Mouse (Mus musculus): ENCODE data around the gene Bfsp2. TPM values are rescaled to one million over a fixed set of nuclear protein-coding genes. Genes with fewer than 3 reads are reported as not detected.

Bfsp2 gene
- polyA plus RNA-seq, 1 experiment from 2014 or later, result 0.35 TPM

GRCm38 (mm10) chr9:103431718-103432117, 48.5 kb downstream of the Bfsp2 start:
- Histone ChIP-seq H3K9ac (ENCODE audit: low read depth, low read length) (no peak overlapping the region), H3K27ac (ENCODE audit: low read depth, low read length) (no peak overlapping the region), H3K36me3 (ENCODE audit: control insufficient read depth, insufficient read depth) (no peaks in the 10 kb centered on the region), H3K9me3 (ENCODE audit: control insufficient read depth) (no peaks in the 10 kb centered on the region), H3K4me2 (replicated peaks; ENCODE audit: low read depth) (no peak overlapping the region), H3K27me3 (replicated peaks; ENCODE audit: control insufficient read depth, insufficient read depth, low read length) (no peaks in the 10 kb centered on the region), H3K4me1 (replicated peaks; ENCODE audit: control insufficient read depth, insufficient read depth, low read length) (no peaks in the 10 kb centered on the region), H3K4me3 (ENCODE audit: low read depth, low read length) (no peak overlapping the region)
- no peak for ATAC-seq
- no peak for TF ChIP-seq CTCF (IDR thresholded peaks at IDR 0.05; ENCODE audit: low read depth)
- WGBS, result 78% methylated on average over 1 of the region's 1 CpGs

- no peaks in the 10 kb centered on the region for H3K9me3 ChIP-seq (ENCODE audit: control insufficient read depth)
- H3K4me1 ChIP-seq (replicated peaks; ENCODE audit: control insufficient read depth, insufficient read depth, low read length), result no peaks in the 10 kb centered on the region
- no peak overlapping the region for H3K4me3 ChIP-seq (ENCODE audit: low read depth, low read length)
- ATAC-seq, result no peak
- no peaks in the 10 kb centered on the region for H3K27me3 ChIP-seq (replicated peaks; ENCODE audit: control insufficient read depth, insufficient read depth, low read length)
- no peak for TF ChIP-seq CTCF (IDR thresholded peaks at IDR 0.05; ENCODE audit: low read depth)
- WGBS, result 81% methylated on average over 13 of the region's 13 CpGs
- H3K9ac ChIP-seq (ENCODE audit: low read depth, low read length), result no peak overlapping the region
- H3K36me3 ChIP-seq (ENCODE audit: control insufficient read depth, insufficient read depth), result no peaks in the 10 kb centered on the region
- H3K27ac ChIP-seq (ENCODE audit: low read depth, low read length), result no peak overlapping the region
- no peak overlapping the region for H3K4me2 ChIP-seq (replicated peaks; ENCODE audit: low read depth)
Measured at GRCm38 (mm10) chr9:103430431-103431220, 49.6 kb downstream of the Bfsp2 start.

- no peak overlapping the region for H3K4me2 ChIP-seq (replicated peaks; ENCODE audit: low read depth)
- no peak overlapping the region for H3K9ac ChIP-seq (ENCODE audit: low read depth, low read length)
- no peak for ATAC-seq
- 78% methylated on average over 11 of the region's 11 CpGs for WGBS
- no peaks in the 10 kb centered on the region for H3K36me3 ChIP-seq (ENCODE audit: control insufficient read depth, insufficient read depth)
- peak; percentile 6; the same call in 1 of the 2 replicates for TF ChIP-seq CTCF (IDR thresholded peaks at IDR 0.05; ENCODE audit: low read depth)
- H3K4me1 ChIP-seq (replicated peaks; ENCODE audit: control insufficient read depth, insufficient read depth, low read length), result no peaks in the 10 kb centered on the region
- no peaks in the 10 kb centered on the region for H3K27me3 ChIP-seq (replicated peaks; ENCODE audit: control insufficient read depth, insufficient read depth, low read length)
- H3K4me3 ChIP-seq (ENCODE audit: low read depth, low read length), result no peak overlapping the region
- no peaks in the 10 kb centered on the region for H3K9me3 ChIP-seq (ENCODE audit: control insufficient read depth)
- no peak overlapping the region for H3K27ac ChIP-seq (ENCODE audit: low read depth, low read length)
Measured at GRCm38 (mm10) chr9:103426425-103426824, 53.8 kb downstream of the Bfsp2 start.

GRCm38 (mm10) chr9:103424869-103425268, 55.4 kb downstream of the Bfsp2 start:
- no peak for ATAC-seq
- Histone ChIP-seq H3K4me2 (replicated peaks; ENCODE audit: low read depth) (no peak overlapping the region), H3K4me1 (replicated peaks; ENCODE audit: control insufficient read depth, insufficient read depth, low read length) (no peaks in the 10 kb centered on the region), H3K9ac (ENCODE audit: low read depth, low read length) (no peak overlapping the region), H3K27me3 (replicated peaks; ENCODE audit: control insufficient read depth, insufficient read depth, low read length) (no peaks in the 10 kb centered on the region), H3K36me3 (ENCODE audit: control insufficient read depth, insufficient read depth) (no peaks in the 10 kb centered on the region), H3K9me3 (ENCODE audit: control insufficient read depth) (no peaks in the 10 kb centered on the region), H3K4me3 (ENCODE audit: low read depth, low read length) (no peak overlapping the region), H3K27ac (ENCODE audit: low read depth, low read length) (no peak overlapping the region)
- no peak for TF ChIP-seq CTCF (IDR thresholded peaks at IDR 0.05; ENCODE audit: low read depth)
- 57% methylated on average over 11 of the region's 11 CpGs for WGBS

GRCm38 (mm10) chr9:103423951-103424350, 56.3 kb downstream of the Bfsp2 start:
- no peak overlapping the region for H3K27ac ChIP-seq (ENCODE audit: low read depth, low read length)
- no peak overlapping the region for H3K4me2 ChIP-seq (replicated peaks; ENCODE audit: low read depth)
- H3K36me3 ChIP-seq (ENCODE audit: control insufficient read depth, insufficient read depth), result no peaks in the 10 kb centered on the region
- H3K9me3 ChIP-seq (ENCODE audit: control insufficient read depth), result no peaks in the 10 kb centered on the region
- no peak for TF ChIP-seq CTCF (IDR thresholded peaks at IDR 0.05; ENCODE audit: low read depth)
- 80% methylated on average over 8 of the region's 8 CpGs for WGBS
- H3K9ac ChIP-seq (ENCODE audit: low read depth, low read length), result no peak overlapping the region
- H3K27me3 ChIP-seq (replicated peaks; ENCODE audit: control insufficient read depth, insufficient read depth, low read length), result no peaks in the 10 kb centered on the region
- no peak overlapping the region for H3K4me3 ChIP-seq (ENCODE audit: low read depth, low read length)
- no peaks in the 10 kb centered on the region for H3K4me1 ChIP-seq (replicated peaks; ENCODE audit: control insufficient read depth, insufficient read depth, low read length)
- ATAC-seq, result no peak

GRCm38 (mm10) chr9:103423384-103423783, 56.8 kb downstream of the Bfsp2 start:
- WGBS, result 91% methylated on average over 7 of the region's 7 CpGs
- Histone ChIP-seq H3K9ac (ENCODE audit: low read depth, low read length) (no peak overlapping the region), H3K9me3 (ENCODE audit: control insufficient read depth) (no peaks in the 10 kb centered on the region), H3K4me1 (replicated peaks; ENCODE audit: control insufficient read depth, insufficient read depth, low read length) (no peaks in the 10 kb centered on the region), H3K27me3 (replicated peaks; ENCODE audit: control insufficient read depth, insufficient read depth, low read length) (no peaks in the 10 kb centered on the region), H3K4me2 (replicated peaks; ENCODE audit: low read depth) (no peak overlapping the region), H3K36me3 (ENCODE audit: control insufficient read depth, insufficient read depth) (no peaks in the 10 kb centered on the region), H3K4me3 (ENCODE audit: low read depth, low read length) (no peak overlapping the region), H3K27ac (ENCODE audit: low read depth, low read length) (no peak overlapping the region)
- no peak for TF ChIP-seq CTCF (IDR thresholded peaks at IDR 0.05; ENCODE audit: low read depth)
- no peak for ATAC-seq

Measured in intestine, postnatal 0 days (tissue).